Comparison of ENCODE assay signal across 26 mouse cellular contexts in the genomic region with DNA sequence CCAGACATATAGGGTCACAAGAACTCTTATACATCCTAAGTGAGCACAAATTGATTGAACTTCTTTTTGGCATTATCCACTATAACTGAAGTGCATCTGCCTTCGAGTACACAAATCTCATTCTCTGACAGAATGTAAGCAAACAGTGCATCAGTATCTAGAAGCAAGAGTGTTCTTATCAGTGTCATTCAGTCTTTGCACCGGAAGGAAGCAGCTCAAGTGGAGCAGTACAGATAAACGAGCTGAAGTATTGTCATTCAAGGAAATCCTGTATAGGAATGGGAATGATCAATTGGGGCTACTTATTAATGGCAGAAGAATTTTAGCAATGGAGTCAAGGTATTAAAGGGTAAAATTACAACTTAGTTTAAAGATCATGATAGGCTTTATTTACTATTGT.
"Had no signal": no experiment of that assay in that cellular context is flagged by ENCODE, and none has a peak within 500 bp of the region (broad histone marks: within the 10 kb centered on the region; RNA-seq: fewer than 3 reads in every experiment).

No protein-coding gene starts in this region.

- H3K9me3 ChIP-seq: heart, embryonic 13.5 days; heart, embryonic 15.5 days; hindbrain, embryonic 10.5 days; hindbrain, embryonic 12.5 days; intestine, embryonic 15.5 days; limb, embryonic 13.5 days; limb, embryonic 15.5 days had no signal

- H3K36me3 ChIP-seq: heart, embryonic 13.5 days; heart, embryonic 15.5 days; hindbrain, embryonic 10.5 days; hindbrain, embryonic 12.5 days; intestine, embryonic 15.5 days; limb, embryonic 13.5 days; limb, embryonic 15.5 days had no signal

- H3K27ac ChIP-seq: heart, adult 2 months; heart, embryonic 13.5 days; heart, embryonic 15.5 days; hindbrain, embryonic 10.5 days; hindbrain, embryonic 12.5 days; hindbrain, embryonic 14.5 days; intestine, embryonic 15.5 days; layer of hippocampus, adult 2 months; limb, embryonic 13.5 days; limb, embryonic 15.5 days had no signal

- H3K4me1 ChIP-seq: heart, embryonic 13.5 days; heart, embryonic 15.5 days; hindbrain, embryonic 10.5 days; hindbrain, embryonic 12.5 days; intestine, embryonic 15.5 days; limb, embryonic 13.5 days; limb, embryonic 15.5 days had no signal

- H3K4me2 ChIP-seq: heart, embryonic 11.5 days; heart, embryonic 13.5 days; heart, embryonic 15.5 days; hindbrain, embryonic 12.5 days; hindbrain, embryonic 14.5 days; intestine, embryonic 15.5 days; limb, embryonic 13.5 days; limb, embryonic 15.5 days had no signal

- H3K4me3 ChIP-seq: heart, adult 2 months; heart, embryonic 13.5 days; heart, embryonic 15.5 days; hindbrain, embryonic 10.5 days; hindbrain, embryonic 12.5 days; intestine, embryonic 15.5 days; layer of hippocampus, adult 2 months; limb, embryonic 13.5 days; limb, embryonic 15.5 days had no signal

- H3K9ac ChIP-seq: heart, embryonic 13.5 days; heart, embryonic 15.5 days; hindbrain, embryonic 12.5 days; hindbrain, embryonic 14.5 days; intestine, embryonic 15.5 days; limb, embryonic 13.5 days; limb, embryonic 15.5 days had no signal

- DNase-seq: gastrocnemius, postnatal 14 days; gastrocnemius, postnatal 36 days; heart, adult 11 months; heart, adult 2 months; heart, postnatal 14 days; heart, postnatal 36 days; kidney, adult 18-20 months; kidney, adult 8-10 months; kidney, postnatal 10 days; kidney, postnatal 25 days; kidney, postnatal 4 days; layer of hippocampus, postnatal 36 days; left cerebral cortex, postnatal 4 days had no signal

- ATAC-seq: hindbrain, embryonic 16.5 days; inflammation-experienced regulatory T-cells, adult 6 months; intestine, embryonic 15.5 days; intestine, postnatal 0 days had no signal

- H3K27me3 ChIP-seq: heart, embryonic 13.5 days; heart, embryonic 15.5 days; hindbrain, embryonic 12.5 days; intestine, embryonic 15.5 days; limb, embryonic 13.5 days; limb, embryonic 15.5 days had no signal
